Mouse (Mus musculus) E14TG2a.4 (cell line): Measurements from ENCODE around the gene Rpl12.

Experiments used
- CTCF ChIP-seq: conservative IDR thresholded peaks from 2 replicates; pipeline ENCODE4 v1.5.1; 2014; ENCODE audit warnings: low read length
- NANOG ChIP-seq: IDR thresholded peaks from 2 replicates; pipeline ENCODE4 v1.6.1; 2014; ENCODE audit warnings: borderline replicate concordance, low read length, mixed read lengths
- POU5F1 ChIP-seq: IDR thresholded peaks from 2 replicates; pipeline ENCODE4 v1.6.1; 2014; ENCODE audit warnings: low read length, borderline replicate concordance

DNA sequence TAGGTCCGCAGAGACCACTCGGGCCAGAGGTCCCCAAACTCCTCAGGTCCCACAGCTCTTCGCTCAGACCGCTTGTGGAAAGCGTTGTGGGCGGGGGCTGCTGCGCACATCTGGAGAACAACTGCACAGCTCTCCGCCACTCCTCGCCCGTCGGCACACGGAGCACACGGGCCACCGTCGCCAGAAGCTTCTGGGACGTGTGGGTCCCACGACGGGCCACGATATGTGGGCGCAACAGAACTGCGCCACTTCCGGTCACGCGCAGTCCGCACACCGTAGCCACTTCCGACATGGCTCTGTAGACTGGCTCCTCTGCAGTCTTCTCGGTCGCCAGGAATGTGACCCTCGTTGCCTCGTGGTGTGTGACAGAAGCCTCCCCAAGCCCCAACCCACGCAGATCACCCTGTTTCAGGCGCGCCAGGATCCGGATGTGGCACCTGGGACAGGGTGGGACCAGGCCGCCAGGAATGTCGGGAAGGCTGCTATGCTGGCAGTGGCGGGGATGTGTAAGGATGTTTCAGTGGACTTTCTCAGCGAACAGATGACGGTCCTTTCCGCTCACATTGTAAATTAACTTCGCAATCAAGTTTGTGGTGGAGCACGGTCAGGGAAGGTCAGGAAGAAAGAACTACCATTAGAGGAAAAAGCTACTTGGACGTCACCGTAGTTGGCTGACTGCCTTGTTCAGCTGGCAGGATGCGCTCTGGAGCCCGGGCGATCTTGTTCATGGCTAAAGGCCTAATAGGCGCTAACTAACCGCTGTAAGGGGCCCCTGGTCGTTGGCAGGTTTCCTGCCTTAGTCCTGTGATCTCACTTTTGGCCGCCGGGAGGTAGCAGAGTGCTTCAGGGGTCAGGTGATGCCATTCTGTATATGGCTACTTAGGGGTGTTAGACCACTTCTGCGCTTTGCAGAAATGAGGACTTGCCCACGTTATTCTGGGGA, 5.6 kb downstream of the Rpl12 start:
- peak; percentile 49 for TF ChIP-seq CTCF
- no peak for TF ChIP-seq NANOG
- no peak for TF ChIP-seq POU5F1
